Mouse (Mus musculus) ES-E14 (cell line): ENCODE data around the gene Sec16a. TPM values are rescaled to one million over a fixed set of nuclear protein-coding genes. Genes with fewer than 3 reads are reported as not detected.
A peak's percentile ranks its signal among the peaks of the same experiment; 100 is the strongest.

Experiments used
- DNase-seq: peaks from one replicate; pipeline ENCODE4 v3.0.0-alpha.2; 2013; ENCODE audit warnings: low read depth, low spot score
- H3K27ac ChIP-seq: 2 replicates; pipeline ENCODE4 v1.5.1; 2012; ENCODE audit warnings: low read depth, mild to moderate bottlenecking, low read length, moderate library complexity, mixed read lengths; ENCODE audit not compliant: poor library complexity, insufficient read depth, severe bottlenecking
- H3K36me3 ChIP-seq: 2 replicates; pipeline ENCODE4 v1.6.1; 2012; ENCODE audit warnings: mild to moderate bottlenecking, low read length, moderate library complexity, mixed read lengths; ENCODE audit not compliant: control insufficient read depth, poor library complexity, insufficient read depth, severe bottlenecking
- H3K4me1 ChIP-seq, 2 experiments: fragments of 150-350 bp in 1 of 2; sonication (generic) in 1 of 2; 2 replicates each; pipeline ENCODE4 v1.6.1; 2012; ENCODE audit warnings: low read length in 2 of 2, mild to moderate bottlenecking in 1 of 2, mixed read lengths in 1 of 2; ENCODE audit not compliant: control insufficient read depth in 2 of 2, insufficient read depth in 2 of 2, poor library complexity in 1 of 2
- H3K4me3 ChIP-seq, 2 experiments: fragments of 150-350 bp in 1 of 2; sonication (generic) in 1 of 2; 2 replicates each; pipeline ENCODE4 v1.5.1; 2012; ENCODE audit warnings: low read length in 2 of 2, low read depth in 1 of 2, mild to moderate bottlenecking in 1 of 2, mixed read lengths in 1 of 2; ENCODE audit not compliant: insufficient read depth in 1 of 2, poor library complexity in 1 of 2, severe bottlenecking in 1 of 2
- H3K9ac ChIP-seq: 2 replicates; pipeline ENCODE4 v1.6.1; 2012; ENCODE audit warnings: low read depth, mild to moderate bottlenecking, low read length, mixed read lengths; ENCODE audit not compliant: poor library complexity, insufficient read depth, severe bottlenecking
- H3K9me3 ChIP-seq: fragments of 150-350 bp; sonication (generic); 2 replicates; pipeline ENCODE4 v1.6.1; 2012; ENCODE audit warnings: low read depth, mild to moderate bottlenecking, low read length; ENCODE audit not compliant: control insufficient read depth, insufficient read depth
- CHD2 ChIP-seq: IDR thresholded peaks from 2 replicates; pipeline ENCODE4 v1.6.1; 2014; ENCODE audit warnings: mild to moderate bottlenecking, low read depth, low read length, inconsistent platforms
- HCFC1 ChIP-seq: IDR thresholded peaks from 2 replicates; pipeline ENCODE4 v1.6.1; 2012; ENCODE audit warnings: low read length, inconsistent platforms, borderline replicate concordance; ENCODE audit not compliant: insufficient read depth
- MAFK ChIP-seq: IDR thresholded peaks from 2 replicates; pipeline ENCODE4 v1.6.1; 2014; ENCODE audit warnings: mild to moderate bottlenecking, low read depth, low read length, inconsistent platforms; ENCODE audit not compliant: insufficient read depth
- ZC3H11A ChIP-seq: IDR thresholded peaks from 2 replicates; pipeline ENCODE4 v1.6.1; 2012; ENCODE audit warnings: low read depth, mild to moderate bottlenecking, inconsistent platforms, low read length, borderline replicate concordance
- ZNF384 ChIP-seq: IDR thresholded peaks from 2 replicates; pipeline ENCODE4 v1.6.1; 2012; ENCODE audit warnings: low read depth, low read length, inconsistent platforms
- in situ Hi-C, 2 experiments: fragments of 600-800 bp; cut with MboI; formaldehyde crosslinking; loops; one replicate each; pipeline ENCODE4 v1.15.1; 2025; ENCODE audit warnings: low sequenced_read_pairs in 2 of 2, inconsistent platforms in 1 of 2; ENCODE audit not compliant: unreplicated experiment in 2 of 2
- total RNA-seq: library from RNA; depleted of rRNA; stranded (reverse); fragments of 300-350 nt; gene quantifications from 2 replicates; pipeline ENCODE4 v1.2.3, GENCODE M21; 2012

Gene Sec16a
- total RNA-seq, 1 experiment = 47.3 TPM

DNA sequence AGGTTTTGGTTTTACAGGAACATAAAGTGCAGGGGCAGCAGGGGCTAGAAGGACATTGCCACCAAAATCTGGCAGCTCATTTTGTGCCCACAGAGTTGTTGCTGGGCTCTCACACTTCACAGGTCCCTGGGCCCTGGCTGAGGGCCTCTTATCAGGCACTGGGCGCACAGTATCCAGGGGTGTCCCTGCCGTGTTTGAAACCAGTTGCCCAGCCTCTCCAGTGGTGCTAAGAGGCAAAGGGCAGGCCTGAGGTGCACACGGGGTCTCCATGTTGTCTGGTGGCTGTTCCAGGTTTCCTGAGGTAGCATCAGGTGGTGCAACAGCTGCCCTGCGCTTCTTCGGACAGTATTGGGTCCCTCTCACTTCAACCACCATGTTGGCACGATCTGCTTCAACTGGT lies 5.3 kb downstream of the Sec16a start:
- Histone ChIP-seq H3K9ac (no peak overlapping the region), H3K9me3 (no peaks in the 10 kb centered on the region), H3K4me3 (no peak overlapping the region), H3K36me3 (peaks cover 49% of the 10 kb centered on the region), H3K4me1 (peaks cover 6 to 9% of the 10 kb centered on the region in 2 experiments; a peak in 3 of 4 replicates), H3K27ac (no peak overlapping the region; the same call in 1 of the 2 replicates)
- TF ChIP-seq ZC3H11A (no peak), ZNF384 (no peak), CHD2 (no peak), HCFC1 (no peak), MAFK (no peak)
- in situ Hi-C loops = loop anchor here in 1 of 2 experiments (25.0 kb wide), 1 partner anchor 473 kb away; the partner anchor contains the start of genes Med22, Rpl7a, Surf1 and Surf2
- no peak for DNase-seq

GRCm38 (mm10) chr2:26438373-26438772 lies 6.6 kb downstream of the Sec16a start:
- in situ Hi-C loops = loop anchor here in 1 of 2 experiments (25.0 kb wide), 1 partner anchor 474 kb away; the partner anchor contains the start of genes Med22, Rpl7a, Surf1 and Surf2
- Histone ChIP-seq H3K36me3 (peaks cover 54% of the 10 kb centered on the region), H3K27ac (no peak overlapping the region), H3K4me3 (no peak overlapping the region), H3K9ac (no peak overlapping the region), H3K9me3 (no peaks in the 10 kb centered on the region), H3K4me1 (peaks cover under 1 to 9% of the 10 kb centered on the region in 2 experiments; a peak in 2 of 4 replicates)
- no peak for TF ChIP-seq HCFC1
- DNase-seq = no peak

GRCm38 (mm10) chr2:26437221-26437620 lies 7.8 kb downstream of the Sec16a start:
- no peak overlapping the region for H3K27ac ChIP-seq
- no peaks in the 10 kb centered on the region for H3K9me3 ChIP-seq
- DNase-seq = no peak
- no peak overlapping the region for H3K4me3 ChIP-seq
- 0 out of 2 replicates have a peak overlapping the region, but pooled peaks have one; percentile 7 for H3K9ac ChIP-seq
- peaks cover 0 to 9% of the 10 kb centered on the region in 2 experiments; a peak in 1 of 4 replicates for H3K4me1 ChIP-seq
- peaks cover 56% of the 10 kb centered on the region for H3K36me3 ChIP-seq
- TF ChIP-seq CHD2 (no peak), ZC3H11A (no peak), MAFK (no peak), HCFC1 (no peak), ZNF384 (no peak)
- in situ Hi-C loops = loop anchor here in 1 of 2 experiments (25.0 kb wide), 1 partner anchor 475 kb away; the partner anchor contains the start of genes Med22, Rpl7a, Surf1 and Surf2

- H3K9me3 ChIP-seq = no peaks in the 10 kb centered on the region
- no peak for DNase-seq
- peaks cover 0 to 2% of the 10 kb centered on the region in 2 experiments; a peak in 1 of 4 replicates for H3K4me1 ChIP-seq
- no peak overlapping the region for H3K4me3 ChIP-seq
- H3K36me3 ChIP-seq = peaks cover 51% of the 10 kb centered on the region
- no peak overlapping the region for H3K9ac ChIP-seq
- TF ChIP-seq MAFK = no peak
- no peak for TF ChIP-seq ZC3H11A
- TF ChIP-seq CHD2 = no peak
- no peak for TF ChIP-seq ZNF384
- TF ChIP-seq HCFC1 = no peak
- H3K27ac ChIP-seq = no peak overlapping the region
- in situ Hi-C loops = loop anchor here in 1 of 2 experiments (25.0 kb wide), 1 partner anchor 477 kb away; the partner anchor contains the start of genes Med22, Rpl7a, Surf1 and Surf2
Observed at GRCm38 (mm10) chr2:26434791-26435572, 10.0 kb downstream of the Sec16a start.
